Mouse (Mus musculus): Measurements from ENCODE around the gene Gm45234. TPM values are rescaled to one million over a fixed set of nuclear protein-coding genes. Genes with fewer than 3 reads are reported as not detected.
A peak's percentile ranks its signal among the peaks of the same experiment; 100 is the strongest.

The Gm45234 gene
- total RNA-seq, 2 experiments from 2014 or later, result not detected

DNA sequence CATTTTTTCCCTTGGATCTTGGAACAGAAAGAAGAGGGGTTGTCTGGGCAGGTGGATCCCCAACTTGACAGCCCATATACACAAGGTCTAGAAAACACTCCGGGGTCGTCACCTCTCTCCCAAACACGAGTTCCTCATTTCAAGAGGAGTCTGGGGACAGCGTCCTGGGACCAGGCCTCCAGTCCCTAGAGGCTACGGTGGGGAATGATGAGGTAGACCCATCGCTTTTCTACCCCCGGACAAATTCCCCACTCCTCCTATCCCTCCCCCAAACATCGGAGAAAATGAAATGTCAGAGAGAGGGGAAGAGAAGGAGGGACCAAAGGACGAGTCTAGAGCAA, 12.9 kb upstream of the Gm45234 start:
- intact Hi-C loops (cut with DNase I), result no loop called here
- no peak for DNase-seq (ENCODE audit: extremely low spot score in 1 of 2, low spot score in 2 of 2)

DNA sequence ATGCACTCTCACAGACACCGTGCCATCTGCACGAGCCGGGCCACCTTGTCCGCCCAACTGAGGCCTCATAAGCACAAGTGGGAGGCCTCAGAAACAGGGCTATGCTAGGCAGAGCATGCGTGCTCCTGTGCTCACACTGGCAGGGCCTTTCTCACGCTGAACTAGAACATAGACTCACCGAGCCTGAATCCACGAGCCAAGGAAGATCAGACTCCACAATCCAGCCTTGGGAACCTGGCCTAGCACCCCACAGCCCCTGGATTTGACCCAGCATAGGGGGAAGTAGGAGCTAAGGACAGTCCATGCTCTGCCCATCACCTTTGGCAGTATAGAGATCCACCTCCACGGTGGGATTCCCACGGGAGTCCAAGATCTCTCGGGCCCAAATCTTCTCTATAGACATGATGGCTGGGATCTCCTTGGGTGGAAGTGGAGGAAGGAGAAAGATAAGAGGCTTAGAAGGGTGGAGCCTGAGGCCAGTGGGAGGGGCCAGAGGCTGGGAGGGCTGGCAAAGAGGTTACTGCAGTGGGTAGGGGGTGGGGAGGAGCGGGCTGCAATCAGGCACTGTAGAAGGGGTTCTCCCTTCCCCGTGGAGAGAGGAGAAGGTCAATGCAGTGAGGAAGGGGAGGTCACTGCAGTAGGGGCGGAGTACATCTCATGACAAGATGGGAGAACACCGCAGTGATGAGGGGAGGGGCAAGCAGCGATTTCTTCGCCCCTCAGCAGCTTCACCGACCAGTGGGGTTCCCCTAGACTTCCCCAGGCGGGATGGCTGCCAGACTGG, 12.3 kb upstream of the Gm45234 start:
- intact Hi-C loops (cut with DNase I), result no loop called here
- DNase-seq (ENCODE audit: extremely low spot score in 1 of 2, low spot score in 2 of 2), result peak in 1 of 2 experiments; percentile 72

DNA sequence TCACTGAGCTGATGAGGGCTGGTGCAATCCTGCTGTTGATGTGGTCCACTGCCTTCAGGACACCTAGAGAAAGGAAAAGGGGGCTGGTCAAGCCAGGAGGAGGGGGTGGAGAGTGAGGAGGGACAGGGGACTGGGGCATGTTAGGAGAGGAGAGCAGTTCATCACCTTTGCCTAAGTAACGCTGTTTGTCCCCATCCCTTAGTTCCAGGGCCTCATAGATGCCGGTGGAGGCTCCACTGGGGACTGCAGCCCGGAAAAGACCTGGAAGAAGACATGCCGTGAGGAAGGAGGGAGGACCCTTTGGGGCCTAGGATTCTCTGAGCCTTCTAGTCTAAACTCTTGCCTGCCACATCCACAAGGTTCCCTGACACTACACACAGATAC, 11.7 kb upstream of the Gm45234 start:
- intact Hi-C loops (cut with DNase I), result no loop called here
- peak in 1 of 2 experiments; percentile 22 for DNase-seq (ENCODE audit: extremely low spot score in 1 of 2, low spot score in 2 of 2)

DNA sequence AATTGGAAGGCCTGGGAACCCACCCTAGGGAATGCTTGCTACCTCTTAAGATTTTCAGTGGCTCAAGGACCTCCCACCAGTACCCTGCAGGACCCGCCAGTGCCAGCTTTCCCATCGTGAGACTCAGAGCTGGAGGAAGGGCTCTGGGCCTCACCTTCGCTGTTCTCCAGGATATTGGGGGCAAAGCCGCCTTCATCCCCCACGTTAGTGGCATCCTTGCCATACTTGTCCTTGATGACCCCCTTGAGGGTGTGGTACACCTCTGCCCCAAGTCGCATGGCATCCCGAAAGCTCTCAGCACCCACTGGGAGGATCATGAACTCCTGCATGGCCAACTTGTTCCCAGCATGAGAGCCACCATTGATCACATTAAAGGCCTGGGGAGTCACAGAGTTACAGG, 10.1 kb upstream of the Gm45234 start:
- DNase-seq (ENCODE audit: extremely low spot score in 1 of 2, low spot score in 2 of 2), result no peak
- intact Hi-C loops (cut with DNase I), result no loop called here

DNA sequence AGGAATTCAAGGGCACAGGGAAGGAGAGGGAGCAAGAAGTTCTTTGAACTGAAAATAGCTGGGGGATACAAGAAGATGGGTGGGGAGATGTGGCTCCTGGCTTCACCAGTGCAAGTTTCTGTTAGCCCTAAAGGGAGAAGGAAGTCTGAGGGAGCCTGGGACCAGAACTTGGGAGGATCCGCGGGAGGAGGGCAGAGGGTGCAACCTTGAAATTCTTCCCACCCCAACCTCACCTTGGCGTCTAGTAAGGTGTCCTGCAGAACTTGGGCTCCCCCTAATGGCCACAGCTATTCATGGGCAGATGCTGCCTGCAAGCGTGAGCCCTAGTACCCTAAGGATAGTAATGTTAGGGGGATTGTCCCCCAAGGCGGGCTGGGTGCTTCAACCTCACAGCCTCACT, 3.4 kb upstream of the Gm45234 start:
- intact Hi-C loops (cut with DNase I), result loop anchor here (5.0 kb wide), 1 partner anchor 48 kb away; the partner anchor contains the start of gene Spsb2

DNA sequence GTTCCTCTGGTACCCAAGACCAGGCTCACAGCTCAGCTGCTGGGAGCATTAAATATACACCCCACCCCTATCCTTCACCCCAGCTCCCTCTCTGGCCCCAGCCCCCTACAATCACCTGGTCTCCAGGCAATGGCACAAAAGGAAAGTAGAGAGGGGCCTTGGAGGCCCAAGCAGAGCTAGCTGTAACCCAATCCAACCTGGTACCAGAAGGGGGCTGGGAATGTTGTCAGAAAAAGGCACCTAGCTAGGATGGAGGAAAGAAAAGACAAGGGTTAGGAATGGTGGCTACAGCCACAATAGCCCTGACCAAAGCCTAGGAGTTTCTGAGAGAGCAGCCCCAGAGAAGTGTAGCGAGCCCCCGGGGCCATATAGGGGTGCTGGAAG, 3.0 kb upstream of the Gm45234 start:
- intact Hi-C loops (cut with DNase I), result loop anchor here (5.0 kb wide), 1 partner anchor 48 kb away; the partner anchor contains the start of gene Spsb2
- DNase-seq (ENCODE audit: extremely low spot score in 1 of 2, low spot score in 2 of 2), result no peak

More for the DNA sequence above, 3.4 kb upstream of the Gm45234 start:
- DNase-seq (ENCODE audit: extremely low spot score in 1 of 2, low spot score in 2 of 2), result peak; percentile 54 to 89

DNA sequence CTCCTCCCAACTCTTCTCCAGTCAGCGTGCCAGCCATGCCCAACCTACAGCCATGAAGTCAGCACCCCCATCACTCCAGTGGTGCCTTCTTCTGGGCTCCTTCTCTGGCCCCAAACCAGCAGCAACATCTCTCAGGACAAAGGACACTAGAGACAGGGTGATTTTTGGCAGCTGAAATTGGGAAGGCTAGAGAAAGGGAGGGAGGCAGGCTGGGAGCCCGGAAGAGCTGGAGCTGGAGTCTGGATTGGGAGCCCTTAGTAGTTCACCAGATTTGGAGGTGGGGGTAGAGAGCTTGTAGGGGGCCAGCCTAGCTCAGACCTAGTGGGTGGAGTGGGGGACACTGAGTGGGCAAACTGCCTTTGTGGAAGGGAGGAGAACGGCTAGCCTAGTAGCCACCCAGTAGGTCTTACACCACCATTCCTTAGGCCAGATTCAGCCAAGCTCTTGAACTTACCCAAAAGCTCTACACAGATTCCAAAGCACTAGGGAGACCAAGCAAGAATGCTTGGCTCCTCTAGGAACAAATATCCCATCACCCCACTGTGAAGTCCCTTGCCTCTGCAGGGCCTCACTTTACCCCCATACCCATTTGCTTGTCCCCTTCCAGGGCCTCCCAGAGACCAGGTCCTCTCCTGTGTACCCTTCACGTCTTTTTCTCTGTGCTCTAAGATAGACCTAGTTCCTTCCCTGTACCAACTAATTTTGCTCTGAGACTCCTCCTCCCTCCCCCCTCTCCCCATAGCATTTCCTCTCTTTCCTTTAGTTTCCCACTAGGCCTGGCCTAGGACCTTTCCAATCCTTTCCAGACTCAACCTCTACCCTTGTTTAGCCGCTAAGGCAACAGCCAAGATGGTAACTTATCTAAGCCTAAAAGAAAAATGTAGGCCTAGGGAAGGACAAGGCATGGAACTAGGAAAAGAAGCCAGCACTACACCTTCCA, 2.4 kb upstream of the Gm45234 start:
- DNase-seq (ENCODE audit: extremely low spot score in 1 of 2, low spot score in 2 of 2), result peak; percentile 54 to 67
- intact Hi-C loops (cut with DNase I), result loop anchor here (5.0 kb wide), 1 partner anchor 49 kb away; the partner anchor contains the start of gene Spsb2

DNA sequence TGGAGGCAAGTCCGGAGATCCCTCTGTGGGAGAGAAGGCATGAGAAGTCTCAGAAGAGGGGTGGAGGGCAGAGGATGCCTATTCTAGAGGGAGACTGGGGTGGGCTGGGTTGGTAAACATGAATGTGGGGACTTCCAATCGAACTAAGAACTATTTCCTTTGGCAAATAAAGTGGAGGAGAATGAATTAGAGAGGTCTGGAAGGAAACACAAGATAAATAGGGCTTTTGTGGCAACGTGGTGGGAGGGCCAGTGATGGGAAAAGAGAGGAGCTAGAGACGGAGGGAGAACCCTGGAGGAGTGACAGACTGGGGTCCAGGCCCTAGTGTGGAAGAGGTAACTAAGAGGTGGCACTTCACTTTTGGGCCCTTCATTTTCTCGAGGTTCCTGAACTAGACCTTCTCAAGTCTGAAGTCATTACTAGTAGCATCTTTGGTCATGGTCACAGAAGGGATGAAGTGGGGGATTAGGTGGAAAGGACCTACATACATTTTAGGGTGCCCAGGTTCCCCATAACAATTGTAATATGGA, 1.6 kb upstream of the Gm45234 start:
- intact Hi-C loops (cut with DNase I), result loop anchor here (5.0 kb wide), 1 partner anchor 50 kb away; the partner anchor contains the start of gene Spsb2

DNA sequence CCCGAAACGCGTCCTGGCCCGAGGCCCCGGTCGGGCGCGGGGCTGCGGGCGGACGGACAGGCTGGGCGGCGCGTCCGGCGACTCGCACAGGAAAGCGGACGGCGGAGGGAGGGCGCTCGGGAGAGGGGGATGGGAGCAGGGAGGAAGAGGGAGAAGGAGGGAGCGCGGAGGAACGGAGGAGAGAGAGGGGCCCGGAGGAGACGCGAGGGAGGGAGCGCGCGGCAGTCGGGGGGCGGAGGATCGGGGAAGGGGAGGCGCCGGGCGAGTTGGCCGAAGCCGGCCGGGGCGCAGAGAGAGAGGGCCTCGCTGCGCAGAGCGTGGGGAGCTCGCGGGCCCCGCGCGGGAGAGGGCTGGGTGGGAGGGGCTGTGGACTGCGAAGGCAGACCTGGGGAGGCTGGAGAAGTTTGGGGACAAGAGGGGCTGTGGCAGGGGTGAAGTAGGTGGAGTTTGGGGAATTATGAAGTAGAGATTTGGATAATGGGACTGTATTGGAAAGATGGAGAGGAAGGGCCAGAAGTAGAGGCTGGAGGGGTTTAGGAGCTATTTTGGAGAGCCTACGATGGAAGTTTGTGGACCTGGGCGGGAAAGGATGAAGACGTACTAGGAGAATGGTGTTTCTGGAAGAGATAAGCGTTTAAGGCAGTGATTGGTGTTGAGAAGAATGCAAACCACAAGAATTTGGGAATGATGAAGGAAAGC, 980 bp upstream of the Gm45234 start:
- intact Hi-C loops (cut with DNase I), result loop anchor here (5.0 kb wide), 1 partner anchor 50 kb away; the partner anchor contains the start of gene Spsb2
- peak; percentile 70 to 94 for DNase-seq (ENCODE audit: extremely low spot score in 1 of 2, low spot score in 2 of 2)

More for the DNA sequence above, 1.6 kb upstream of the Gm45234 start:
- no peak for DNase-seq (ENCODE audit: extremely low spot score in 1 of 2, low spot score in 2 of 2)

DNA sequence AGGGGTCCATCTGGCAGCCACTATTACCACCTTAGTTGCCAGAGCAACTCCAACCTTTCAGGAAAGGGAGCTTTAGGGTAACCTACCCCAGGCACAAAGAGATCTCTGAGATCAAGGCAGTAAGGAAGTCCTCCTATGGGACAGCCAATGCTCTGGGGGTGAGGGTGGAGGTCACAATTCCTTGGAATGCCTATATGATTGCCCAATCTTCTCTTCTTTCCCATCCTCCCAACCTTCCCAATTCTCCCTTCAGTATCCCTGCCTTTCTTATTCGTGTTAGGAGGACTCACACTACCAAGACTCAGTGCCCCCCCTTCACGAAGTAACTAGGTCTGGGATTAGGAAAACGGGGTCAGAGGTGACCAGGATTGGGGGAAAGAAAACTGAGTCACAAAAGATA, 515 bp downstream of the Gm45234 start:
- DNase-seq (ENCODE audit: extremely low spot score in 1 of 2, low spot score in 2 of 2), result no peak
- intact Hi-C loops (cut with DNase I), result loop anchor here (5.0 kb wide), 1 partner anchor 52 kb away; the partner anchor contains the start of gene Spsb2

DNA sequence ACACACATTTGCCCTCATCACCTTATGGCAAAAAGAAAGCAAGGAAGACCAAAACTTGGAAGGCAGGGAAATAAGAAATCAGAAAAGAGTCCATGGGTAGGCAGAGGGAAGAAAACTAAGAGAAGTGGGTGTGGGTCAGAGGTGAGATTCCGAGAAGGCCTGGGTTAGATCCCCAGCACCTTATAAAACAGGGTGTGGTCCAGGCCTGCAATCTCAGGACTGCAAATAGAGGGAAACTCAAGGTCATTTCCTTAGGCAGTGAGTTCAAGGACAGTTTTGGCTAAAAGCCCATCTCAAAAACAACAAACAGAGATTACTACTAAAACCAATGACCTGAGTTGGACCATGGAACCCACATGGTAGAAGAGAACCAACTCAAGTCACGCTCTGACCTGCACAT, 2.0 kb downstream of the Gm45234 start:
- intact Hi-C loops (cut with DNase I), result no loop called here
- no peak for DNase-seq (ENCODE audit: extremely low spot score in 1 of 2, low spot score in 2 of 2)

DNA sequence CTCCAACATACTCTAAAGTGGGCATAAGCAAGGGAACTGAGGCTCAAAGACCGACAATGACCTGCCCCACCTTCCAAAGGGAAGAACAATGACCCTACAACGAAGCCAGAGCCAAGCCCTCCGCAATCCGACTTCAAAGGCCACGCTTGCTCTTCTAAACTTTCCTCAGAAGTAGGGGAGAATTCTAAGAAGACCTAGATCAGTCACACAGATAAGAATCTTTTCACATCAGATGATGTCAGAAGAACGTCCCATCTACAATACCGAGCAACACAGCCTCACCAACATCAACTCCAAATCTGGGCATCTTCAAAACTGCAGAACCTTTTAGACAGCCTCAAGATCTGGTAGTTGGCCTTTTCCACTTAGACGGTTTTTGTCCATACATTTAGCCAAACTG, 5.4 kb downstream of the Gm45234 start:
- intact Hi-C loops (cut with DNase I), result no loop called here
- no peak for DNase-seq (ENCODE audit: extremely low spot score in 1 of 2, low spot score in 2 of 2)

DNA sequence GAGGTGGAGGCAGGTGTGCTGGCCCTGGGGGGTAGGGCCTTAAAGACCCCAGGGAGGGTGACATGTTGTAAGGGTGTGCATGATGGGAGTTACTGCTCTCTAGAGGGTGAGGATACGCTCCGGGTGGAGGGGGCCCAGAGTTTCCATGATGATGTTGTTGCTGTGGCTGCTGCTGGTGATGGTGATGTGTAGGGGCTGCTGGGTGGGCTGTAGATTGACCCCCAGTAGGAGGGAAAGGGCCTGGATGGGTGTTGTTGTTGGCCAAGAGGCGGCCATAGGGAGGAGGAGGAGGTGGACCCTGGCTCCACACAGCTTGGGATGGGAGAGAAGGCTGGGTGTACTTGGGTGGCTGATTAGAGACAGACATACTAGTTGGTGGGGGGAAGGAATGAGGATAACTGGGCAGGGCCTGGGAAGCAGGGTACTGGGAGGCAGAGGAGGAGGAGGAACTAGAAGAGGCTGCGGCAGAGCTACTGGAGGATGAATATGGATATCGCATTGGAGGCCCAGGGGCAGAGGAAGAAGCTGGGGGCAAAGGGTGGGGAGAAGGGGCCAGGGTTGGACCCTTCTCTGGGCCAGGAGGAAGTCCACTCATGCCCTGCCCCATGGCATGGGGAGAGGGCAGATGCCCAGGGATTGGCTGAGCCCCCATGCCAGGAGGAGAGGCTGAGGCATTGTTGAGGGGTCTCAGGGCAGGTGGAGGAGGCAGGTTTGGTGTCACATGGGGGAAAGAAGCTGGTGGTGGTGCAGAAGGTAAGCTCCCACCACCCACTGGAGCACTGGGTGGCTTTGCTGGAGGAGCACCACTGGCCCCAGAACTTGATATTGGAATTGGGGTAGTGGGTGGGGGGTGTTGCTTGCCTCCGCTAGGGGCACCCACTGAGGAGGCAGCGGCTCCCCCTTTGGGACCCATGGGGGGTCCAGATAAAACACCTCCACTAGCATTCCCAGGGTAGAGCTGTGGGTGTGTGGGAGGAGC, 8.9 kb downstream of the Gm45234 start:
- DNase-seq (ENCODE audit: extremely low spot score in 1 of 2, low spot score in 2 of 2), result peak in 1 of 2 experiments; percentile 29

DNA sequence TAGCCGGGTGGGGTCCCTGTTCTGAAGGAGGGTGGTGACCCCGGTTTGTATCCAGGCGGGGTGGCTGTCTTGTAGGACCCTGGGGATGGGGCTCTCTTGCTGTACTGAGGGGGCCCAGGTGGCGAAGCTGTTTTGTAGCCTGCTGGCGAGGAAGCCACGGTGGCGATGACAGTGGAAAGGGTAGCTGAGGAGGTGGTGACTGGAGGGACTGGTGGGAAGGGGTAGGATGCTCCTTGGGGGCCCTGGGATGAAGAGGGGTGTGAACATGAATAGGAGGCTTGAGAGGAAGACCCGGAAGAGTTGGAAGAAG, 9.6 kb downstream of the Gm45234 start:
- peak in 1 of 2 experiments; percentile 36 for DNase-seq (ENCODE audit: extremely low spot score in 1 of 2, low spot score in 2 of 2)
- intact Hi-C loops (cut with DNase I), result no loop called here

More for the DNA sequence above, 8.9 kb downstream of the Gm45234 start:
- intact Hi-C loops (cut with DNase I), result no loop called here

DNA sequence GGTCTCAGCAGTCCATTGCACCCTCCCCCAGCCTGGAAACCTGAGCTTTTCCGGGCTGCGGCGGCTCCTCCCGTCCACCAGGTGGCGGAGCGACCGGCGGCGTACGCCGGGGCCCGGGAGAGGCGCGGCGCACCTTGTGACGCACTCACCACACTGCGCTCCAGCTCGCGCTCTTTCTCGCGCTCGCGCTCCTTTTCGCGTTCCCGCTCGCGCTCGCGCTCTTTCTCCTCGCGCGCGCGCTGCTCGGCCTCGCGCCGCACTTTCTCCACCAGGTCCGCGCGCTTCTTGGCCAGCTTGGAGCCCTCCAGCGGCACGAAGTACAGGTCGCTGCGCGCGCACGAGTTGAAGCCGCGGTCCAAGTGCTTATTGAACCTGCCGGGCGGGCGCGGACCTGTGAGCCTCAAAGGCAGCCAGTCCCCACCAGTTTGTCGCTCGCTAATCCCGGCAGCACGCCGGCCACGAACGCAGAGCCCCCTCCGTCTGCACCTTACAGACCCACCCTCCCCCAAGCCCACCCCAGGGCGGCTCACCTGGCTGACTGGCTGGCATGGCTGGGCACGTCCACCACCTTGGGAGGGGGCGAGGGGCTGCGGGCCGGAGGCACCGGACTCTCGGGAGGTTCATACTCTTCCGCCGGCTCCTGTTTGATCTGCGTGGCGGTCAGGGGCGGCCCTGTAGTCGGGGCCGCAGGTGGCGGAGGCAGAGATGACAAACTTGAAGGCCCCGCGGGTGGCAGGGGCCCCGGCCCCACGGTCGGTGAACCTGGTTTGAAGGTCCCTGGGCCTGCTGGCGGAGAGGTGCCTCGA, 10.1 kb downstream of the Gm45234 start:
- DNase-seq (ENCODE audit: extremely low spot score in 1 of 2, low spot score in 2 of 2), result peak; percentile 92 to 95
- intact Hi-C loops (cut with DNase I), result no loop called here

DNA sequence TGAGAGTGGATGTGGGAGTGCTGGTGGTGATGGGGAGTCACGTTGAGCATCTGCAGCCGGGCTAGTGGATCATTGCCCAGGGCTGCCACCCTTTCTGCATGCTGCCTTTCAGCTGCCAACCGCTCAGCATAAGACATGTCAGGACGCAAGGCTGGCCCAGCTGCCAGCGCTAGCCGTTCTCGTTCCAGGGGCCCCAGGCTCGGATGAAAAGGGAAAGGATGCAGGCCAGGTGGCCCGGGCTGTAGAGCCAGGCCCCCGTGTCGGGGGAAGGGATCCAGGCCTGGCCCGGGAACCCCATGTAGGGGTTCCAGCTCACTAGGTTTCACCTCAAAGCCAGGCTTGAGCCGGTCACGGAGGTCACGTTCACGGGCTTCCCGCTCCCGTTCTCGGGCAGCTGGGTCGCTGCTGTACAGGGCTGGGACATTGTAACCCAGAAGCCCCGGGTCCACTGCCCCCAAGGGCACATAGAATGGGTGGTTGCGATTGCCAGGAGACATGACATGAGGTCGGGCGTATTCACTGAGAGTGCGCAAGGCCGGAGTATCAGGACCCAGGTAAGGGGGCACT, 11.0 kb downstream of the Gm45234 start:
- intact Hi-C loops (cut with DNase I), result no loop called here
- peak in 1 of 2 experiments; percentile 72 for DNase-seq (ENCODE audit: extremely low spot score in 1 of 2, low spot score in 2 of 2)

DNA sequence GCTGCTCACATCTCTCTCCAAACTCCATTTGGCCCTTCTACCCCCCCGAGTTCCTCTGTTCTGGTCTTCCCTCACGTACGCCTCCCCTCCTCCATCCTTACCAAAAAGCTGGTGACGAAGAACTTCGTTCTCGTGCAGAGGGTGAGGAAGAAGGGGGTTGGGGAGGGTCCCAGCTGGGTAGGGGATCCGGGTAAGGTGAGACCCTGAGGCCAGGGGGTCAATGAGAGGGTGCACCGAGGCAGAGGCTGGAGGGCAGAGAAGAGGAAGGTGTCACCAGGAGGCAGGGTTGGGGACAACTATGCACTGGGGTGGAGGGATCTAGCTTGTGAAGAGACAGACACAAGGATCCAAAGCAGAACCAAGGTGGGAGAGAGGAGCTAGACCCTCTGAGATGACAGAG, 12.2 kb downstream of the Gm45234 start:
- peak in 1 of 2 experiments; percentile 49 for DNase-seq (ENCODE audit: extremely low spot score in 1 of 2, low spot score in 2 of 2)
- intact Hi-C loops (cut with DNase I), result no loop called here

Data from left cerebral cortex, postnatal 10 days (tissue).